Mouse (Mus musculus) T-helper 1 cell (primary cell): ENCODE results near the gene Vmn2r94.

ENCODE experiments used
- in situ Hi-C: fragments of 300-600 bp; cut with MboI, MseI; formaldehyde crosslinking; loops from one replicate; pipeline ENCODE4 v1.15.1; 2025; ENCODE audit warnings: high pct_unique_total_duplicates

The Vmn2r94 gene

DNA sequence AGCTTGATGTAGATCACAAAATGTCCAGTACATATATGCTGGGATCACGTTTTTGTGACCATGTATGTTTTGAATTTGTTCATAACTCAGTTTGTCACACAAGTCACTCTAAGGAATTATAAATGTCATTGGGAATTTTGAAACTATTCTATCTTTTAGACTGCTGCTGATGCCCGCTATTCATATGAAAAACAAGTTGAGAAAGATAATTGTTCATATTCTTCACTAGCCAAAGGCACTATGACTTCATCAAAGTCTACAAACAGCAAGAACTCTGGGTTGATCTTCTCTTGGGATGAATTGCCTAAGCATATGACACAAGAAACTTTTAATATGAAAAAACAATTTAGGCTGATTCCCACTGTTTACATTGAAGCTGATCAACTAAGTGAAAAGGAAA is at the start of gene Vmn2r94:
Vmn2r94 (minus strand) TSS at position 101 of the 400 bp plus-strand sequence.
- in situ Hi-C loops, result no loop called here

DNA sequence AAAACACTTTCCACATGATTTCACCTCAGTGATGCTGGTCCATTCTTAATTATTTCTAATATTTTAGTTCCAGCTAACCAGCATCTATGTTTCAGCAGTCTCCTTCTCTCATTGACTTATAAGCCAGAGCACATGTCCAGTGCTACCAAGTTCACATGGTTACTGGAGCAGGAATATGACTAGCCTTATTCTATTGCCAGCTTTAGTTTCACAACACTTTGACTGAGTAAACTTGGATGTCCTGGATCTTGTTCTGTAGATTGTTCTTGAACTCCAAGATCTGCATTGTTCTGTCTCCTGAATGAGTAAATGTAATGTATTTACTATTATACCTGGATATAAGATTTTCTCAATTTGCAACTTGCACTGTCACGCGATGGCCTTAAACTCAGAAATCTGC is 45.5 kb upstream of the Vmn2r94 start:
- in situ Hi-C loops, result no loop called here

- in situ Hi-C loops, result no loop called here
These were observed 20.2 kb upstream of the Vmn2r94 start, which contains the start of gene Vmn2r93 for GRCm38 (mm10) chr17:18297799-18298198. Gene Vmn2r93 (plus strand): TSS chr17:18298099.

GRCm38 (mm10) chr17:18236931-18237330 is 40.6 kb downstream of the Vmn2r94 start:
- in situ Hi-C loops, result no loop called here

DNA sequence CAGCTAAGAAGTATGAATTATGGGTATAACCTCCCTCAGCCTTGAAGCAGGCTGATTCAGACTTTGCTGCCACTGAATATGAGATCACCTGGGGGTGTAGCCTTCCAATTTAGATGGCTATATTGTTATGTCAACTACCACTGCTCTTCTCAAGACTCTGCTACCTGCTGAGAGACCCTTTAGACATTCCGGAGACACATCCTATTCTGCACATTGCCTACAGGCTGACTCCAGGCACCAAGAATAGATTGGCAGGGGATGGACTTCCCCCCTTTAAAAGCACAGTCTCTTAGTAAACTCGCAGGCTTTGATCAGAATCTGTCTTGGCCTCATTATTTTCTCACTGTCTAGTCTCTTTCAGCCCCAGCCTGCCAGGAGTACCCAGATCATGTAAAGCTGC is 45.6 kb downstream of the Vmn2r94 start:
- in situ Hi-C loops, result no loop called here

DNA sequence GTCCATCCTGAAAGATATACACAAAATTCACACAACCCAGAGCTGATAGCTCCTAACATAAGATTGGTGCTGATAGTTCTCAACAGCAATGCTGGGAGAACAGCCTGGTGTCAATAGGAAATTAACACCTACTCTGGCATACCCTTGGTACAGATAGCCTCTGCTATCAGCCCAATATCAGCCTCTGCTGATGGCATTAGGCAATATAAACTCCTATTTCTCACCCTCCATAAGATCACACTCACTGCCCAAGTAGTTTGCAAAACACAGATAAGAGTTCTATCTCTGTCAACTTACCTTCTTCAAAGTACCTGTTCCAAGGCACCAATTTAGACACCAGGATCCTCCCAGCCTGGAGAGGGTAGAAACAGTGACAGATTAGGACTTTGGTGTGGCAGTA is 56.3 kb downstream of the Vmn2r94 start:
- in situ Hi-C loops, result no loop called here
